Mouse (Mus musculus): ENCODE results near the gene Rnf151.

Rnf151 gene

DNA sequence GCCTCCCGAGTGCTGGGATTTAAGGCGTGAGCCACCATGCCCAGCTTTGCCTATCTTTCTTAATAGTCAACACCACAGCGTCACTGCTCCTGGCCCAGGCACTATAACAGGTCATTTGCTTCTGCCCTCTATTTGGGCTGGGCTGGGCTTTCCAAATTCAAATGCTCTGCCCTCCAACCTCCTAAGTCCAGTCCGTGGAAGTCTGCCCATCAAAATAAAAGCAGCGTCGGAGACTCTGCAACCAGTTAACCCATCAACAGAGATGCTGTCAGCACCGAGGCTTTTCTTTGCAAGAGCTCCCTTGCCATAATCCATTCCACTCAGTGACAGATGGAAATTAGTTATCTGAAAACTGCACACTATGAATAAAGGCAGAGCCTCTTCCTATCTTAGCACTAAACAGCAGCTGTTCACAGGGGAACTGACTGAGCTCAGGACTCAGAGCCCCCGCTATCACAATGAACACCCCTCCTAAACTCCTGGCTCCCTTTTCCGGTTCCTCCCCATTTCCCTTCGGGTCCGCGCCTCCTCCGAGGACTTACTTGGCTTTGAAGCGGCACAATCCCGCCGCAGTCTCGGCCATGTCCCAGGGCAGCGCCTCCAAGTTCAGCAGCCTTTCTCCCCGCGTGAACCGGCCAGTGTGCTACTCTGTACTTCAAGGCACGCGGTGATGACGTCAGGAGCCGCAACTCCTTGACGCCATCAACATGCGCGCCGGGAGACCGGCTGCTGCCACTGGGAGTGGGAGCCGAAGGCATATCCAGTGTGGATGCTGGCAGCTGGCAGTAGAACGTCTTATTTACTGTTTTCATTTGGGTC, 10.7 kb downstream of the Rnf151 start, which contains the start of gene Tbl3:
Tbl3 (minus strand) TSS at position 679 of the 819 bp plus-strand sequence.
- peak; percentile 93 to 98 for DNase-seq (ENCODE audit: inconsistent age in 2 of 2, low spot score in 1 of 2)

DNA sequence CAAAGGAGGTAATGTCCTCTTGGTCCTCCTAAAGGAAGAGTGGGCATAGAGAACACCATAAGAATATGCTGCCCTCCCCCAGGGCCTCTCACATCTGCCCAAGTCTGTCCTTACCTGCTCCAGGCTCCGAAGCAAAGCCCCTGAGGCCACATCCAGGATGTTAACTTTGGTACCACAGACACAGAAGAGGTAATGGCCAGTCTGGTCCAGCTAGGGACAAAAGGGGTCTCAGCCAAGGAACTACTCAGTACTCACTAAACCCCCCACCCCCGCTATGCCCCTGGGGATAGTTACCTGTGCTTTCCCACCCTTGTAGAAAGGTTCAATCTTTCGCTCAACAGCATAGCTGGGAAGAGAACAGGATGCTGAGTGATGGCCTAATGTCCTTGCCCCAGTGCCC, 12.0 kb downstream of the Rnf151 start:
- DNase-seq (ENCODE audit: inconsistent age in 2 of 2, low spot score in 1 of 2), result no peak

DNA sequence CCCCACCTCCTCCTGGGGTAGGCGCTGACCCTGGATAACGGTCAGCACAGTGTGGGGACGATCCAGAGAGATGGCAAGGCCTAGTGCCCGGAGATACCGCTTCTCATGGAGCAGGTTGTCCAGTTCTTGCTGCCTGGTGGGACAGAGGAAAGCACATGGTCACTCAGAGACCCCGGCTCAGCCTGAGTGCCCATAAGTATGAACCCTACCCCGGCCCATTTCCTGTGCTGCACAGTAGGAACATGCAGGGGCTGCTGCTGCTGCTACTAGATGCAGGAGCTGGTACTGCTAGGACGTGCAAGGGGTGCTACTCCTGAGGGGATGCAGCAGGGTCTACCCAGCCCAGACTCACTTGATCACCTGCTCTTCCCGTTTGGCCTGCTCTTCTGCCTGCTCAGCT, 16.6 kb downstream of the Rnf151 start:
- no peak for DNase-seq (ENCODE audit: inconsistent age in 2 of 2, low spot score in 1 of 2)

DNA sequence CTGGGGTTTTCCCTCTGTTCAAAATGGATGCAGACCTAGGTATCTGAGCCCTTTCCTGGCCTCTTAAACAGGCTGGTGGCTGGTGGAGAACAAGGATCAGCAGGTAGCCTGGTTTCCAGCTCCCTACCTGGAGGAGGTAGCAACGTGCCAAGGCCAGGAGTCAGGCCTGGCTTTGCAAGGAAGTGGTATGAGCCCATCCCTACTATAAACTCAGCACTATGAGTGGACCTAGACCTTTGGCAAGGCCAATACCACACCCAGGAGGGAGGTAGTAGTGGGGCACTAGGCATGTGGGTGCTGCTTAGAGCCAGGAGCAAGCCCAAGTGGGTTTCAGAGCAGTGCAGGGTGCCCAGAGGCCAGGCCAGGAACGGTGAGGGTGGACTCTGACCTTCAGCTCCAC, 18.4 kb downstream of the Rnf151 start:
- DNase-seq (ENCODE audit: inconsistent age in 2 of 2, low spot score in 1 of 2), result peak in 1 of 2 experiments; percentile 52

DNA sequence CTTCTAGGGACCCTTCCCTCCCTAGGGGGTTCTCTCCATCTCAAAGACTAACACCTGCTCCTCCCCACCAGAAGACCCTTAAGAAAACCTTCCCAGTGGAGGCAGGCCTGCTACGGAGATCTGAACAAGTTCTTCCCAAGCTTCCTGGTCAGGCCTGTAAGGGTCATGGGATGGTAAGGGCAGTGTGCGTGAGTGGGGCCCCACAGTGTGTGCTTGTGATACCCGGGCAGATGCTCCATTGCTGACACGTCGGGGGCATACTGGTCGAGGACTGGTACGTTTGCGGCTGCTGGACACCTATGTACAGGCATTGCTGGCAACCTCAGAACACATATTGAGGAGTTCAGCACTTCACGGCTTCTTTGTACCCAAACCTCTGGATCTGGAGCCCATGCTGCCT, 19.1 kb downstream of the Rnf151 start:
- no peak for DNase-seq (ENCODE audit: inconsistent age in 2 of 2, low spot score in 1 of 2)

DNA sequence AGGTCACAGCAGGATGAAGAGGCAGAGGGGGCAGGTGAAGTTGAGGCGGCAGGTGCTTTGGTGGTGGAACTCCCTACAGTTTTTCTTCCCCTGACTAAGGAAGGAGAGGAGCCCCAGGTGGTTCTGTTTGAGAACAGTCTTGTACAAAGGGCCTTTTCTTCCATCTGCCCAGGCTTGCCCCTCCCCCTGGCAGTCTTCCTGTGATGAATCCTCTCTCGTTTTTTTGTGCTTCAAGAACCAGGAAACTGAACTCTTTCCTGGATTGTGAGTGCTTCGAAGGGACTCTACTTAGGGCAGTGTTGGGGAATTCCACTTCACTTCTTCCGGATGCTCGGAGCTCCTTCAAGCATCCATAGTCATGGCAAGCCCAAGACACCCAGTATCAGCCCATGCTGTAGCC, 19.9 kb downstream of the Rnf151 start:
- no peak for DNase-seq (ENCODE audit: inconsistent age in 2 of 2, low spot score in 1 of 2)

DNA sequence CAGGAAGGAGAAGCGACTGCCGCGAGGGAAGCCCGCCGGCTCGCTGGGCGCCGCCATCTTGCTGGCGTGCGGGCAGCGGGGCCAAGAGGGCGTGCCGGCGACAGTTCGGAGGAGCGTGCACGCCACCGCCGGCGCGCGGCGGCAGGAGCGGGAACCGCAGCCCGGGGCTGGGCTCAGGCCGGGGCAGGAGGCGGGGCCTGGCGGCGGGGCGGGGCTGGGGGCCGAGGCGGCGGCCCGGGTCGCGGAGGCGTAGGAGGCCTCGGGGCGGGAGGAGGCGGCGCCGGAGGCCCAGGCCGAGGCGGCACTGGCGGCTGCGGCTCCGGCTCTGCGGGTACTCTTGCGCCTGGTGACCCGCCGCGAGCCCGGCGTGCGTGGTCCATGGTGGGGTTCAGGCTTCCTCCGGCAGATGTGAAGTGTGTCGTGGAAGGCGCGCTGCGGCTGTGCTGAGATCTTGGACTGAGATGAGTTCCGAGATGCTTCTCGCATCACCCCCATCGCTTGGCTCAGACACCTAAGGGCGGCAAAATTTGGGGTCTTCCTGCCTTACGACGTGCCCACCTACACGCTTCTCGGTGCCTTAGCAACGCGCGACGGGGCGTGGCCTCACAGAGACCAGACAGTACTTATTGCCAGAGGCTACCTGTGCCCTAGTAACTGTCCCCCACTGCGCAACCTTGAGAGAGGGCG, 21.7 kb downstream of the Rnf151 start, which contains the start of the genes Gfer and Noxo1:
Gfer (minus strand) TSS at position 146 of the 687 bp plus-strand sequence.
Noxo1 (plus strand) TSS at position 224 of the 687 bp plus-strand sequence.
- peak; percentile 93 to 97 for DNase-seq (ENCODE audit: inconsistent age in 2 of 2, low spot score in 1 of 2)

DNA sequence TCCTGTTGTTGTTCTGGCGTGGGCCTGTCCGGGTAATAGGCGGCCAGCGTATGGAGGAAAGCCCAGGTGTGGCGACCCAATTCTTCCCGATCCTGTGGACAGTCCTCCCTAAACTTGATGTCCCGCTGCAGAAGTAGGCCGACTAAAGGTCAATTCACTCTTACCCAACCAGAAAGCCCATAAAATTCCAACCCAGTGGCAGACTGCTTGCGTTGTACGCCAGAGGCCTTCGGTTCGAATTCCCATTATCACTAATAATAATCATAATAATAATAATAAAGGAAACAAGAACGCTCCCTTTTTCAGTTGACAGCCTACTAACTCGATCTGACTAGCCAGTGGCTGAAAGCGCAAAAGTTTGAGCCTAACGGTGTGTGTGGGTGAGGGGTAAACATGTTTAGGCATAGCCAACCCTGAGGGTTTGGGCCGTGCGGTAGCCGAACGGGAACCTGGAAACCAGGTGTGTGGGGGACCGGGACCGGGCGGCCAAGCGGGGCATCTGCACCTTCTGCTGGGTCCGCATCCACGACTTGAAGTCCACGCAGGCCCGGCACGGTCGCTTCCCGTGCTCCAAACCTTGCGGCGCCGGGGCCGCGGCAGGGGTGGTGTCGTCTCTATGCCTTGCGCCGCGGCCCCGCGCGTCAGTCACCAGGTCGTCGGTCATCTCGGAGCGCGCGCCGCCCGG, 22.4 kb downstream of the Rnf151 start:
- peak in 1 of 2 experiments; percentile 68 for DNase-seq (ENCODE audit: inconsistent age in 2 of 2, low spot score in 1 of 2)

DNA sequence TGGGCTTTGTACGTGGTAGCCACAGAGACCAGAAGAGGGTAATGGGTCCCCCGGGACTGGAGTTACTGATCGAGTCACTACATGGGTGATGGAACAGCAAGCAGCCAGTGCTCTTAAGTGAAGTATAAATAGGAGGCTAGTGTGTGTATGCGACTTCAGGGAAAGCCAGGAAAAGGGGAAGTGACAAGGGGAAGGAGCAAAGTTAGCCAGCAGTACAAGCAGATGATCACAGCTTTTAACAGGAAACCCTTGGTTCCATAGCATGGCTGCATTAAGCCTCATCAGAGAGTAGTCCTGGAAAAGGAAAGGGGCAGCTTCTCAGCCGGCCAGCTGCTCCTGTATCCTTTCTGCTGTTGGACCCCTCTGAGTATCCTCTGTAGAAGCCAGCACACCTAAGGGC, 25.5 kb downstream of the Rnf151 start:
- no peak for DNase-seq (ENCODE audit: inconsistent age in 2 of 2, low spot score in 1 of 2)

DNA sequence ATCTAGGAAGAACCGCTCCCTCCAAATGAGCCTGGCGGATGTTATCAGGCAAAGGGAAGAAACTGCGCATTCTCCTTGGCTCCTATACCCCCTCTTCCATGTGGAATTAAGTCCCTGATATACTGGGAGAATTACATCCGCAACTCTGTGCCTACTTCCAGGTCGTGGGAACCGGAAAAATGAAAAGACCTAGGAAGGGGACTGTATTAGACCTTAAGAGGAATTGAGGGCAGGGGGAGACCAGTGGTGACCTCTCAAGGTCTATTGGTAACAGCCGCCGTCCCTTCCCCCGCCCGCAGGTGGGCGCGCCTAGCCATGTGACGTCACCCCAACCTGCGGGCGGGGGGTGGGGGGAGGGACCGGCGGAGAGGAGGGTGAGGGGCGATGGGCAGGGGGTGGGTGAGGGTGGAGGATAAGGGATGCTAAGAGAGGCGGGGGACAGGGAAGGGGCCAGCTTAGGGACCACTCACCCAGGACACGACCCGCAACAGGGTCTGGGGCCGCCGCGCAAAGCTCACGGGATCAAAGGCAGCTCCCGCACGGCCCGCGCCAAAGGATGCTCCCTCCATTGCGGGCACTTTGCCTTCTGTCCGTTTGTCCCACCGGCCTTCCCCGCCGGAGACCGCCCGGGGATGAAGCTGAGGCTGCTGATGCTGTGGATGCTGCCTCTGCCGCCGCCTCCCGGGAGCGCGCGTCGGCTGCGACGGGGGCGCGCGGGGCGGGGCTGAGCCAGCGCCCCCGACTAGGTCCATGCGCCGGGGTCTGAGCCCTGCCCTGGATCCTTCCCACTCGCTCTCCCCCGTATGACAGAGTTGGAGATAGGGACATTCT, 28.4 kb downstream of the Rnf151 start, which contains the start of gene Syngr3:
Syngr3 (minus strand) TSS at position 705 of the 831 bp plus-strand sequence.
- DNase-seq (ENCODE audit: inconsistent age in 2 of 2, low spot score in 1 of 2), result no peak

DNA sequence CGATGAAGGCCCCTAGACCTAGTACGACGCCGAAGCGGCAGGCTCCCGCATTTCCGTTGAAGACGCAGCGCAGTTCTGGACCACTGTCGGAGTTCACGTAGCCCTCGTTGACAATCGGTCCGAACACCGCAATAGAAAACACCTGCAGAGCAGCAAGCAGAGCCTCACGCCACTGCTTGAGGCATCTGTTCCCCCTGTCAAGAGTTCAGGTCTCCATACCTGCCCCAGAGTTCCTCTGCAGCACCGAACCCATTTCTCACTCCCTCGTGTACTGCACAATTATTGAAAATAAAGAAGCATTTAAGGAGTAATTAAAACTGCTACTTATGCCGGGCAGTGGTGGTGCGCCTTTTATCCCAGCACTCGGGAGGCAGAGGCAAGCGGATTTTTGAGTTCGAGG, 30.3 kb downstream of the Rnf151 start:
- DNase-seq (ENCODE audit: inconsistent age in 2 of 2, low spot score in 1 of 2), result no peak

DNA sequence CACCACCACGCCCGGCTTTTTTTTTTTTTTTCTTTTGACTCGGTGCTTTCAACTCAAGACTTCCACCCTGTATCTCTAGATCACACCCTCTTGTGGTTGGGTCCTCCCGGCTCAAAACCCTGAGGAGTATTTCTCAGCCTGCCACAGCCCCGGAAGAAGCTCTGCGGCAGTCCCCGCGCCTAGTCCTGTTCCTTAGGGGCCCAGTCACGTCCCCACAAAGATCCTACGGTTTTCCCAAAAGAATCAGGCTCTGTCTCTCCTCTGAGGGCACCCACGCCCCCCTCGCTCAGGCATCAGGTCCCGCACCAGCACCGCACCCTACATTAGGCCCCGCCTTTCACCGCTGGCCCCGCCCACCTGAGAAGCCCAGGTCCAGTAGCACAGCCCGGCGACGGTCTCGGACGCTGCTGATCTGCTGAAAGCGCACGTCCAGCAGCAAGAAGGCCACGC, 30.7 kb downstream of the Rnf151 start:
- peak; percentile 70 to 84 for DNase-seq (ENCODE audit: inconsistent age in 2 of 2, low spot score in 1 of 2)

DNA sequence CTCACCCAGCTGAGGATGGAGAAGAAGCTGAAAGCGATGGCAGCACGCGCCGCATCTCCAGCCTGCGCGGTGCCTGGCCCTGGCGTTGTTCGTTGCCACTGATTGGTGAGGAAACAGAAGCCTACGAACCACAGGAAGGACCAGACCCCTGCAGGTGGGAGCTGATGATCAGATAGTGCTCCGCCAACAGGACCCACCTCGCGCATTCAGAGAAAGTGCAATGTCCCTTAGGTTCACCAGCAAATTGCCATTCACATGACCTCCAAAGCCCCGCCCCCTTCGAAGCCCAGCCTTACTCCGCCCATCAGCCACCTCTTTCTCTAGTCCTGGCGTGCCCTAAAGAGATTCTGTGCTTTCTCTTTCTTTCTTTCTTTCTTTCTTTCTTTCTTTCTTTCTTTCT, 31.3 kb downstream of the Rnf151 start:
- peak in 1 of 2 experiments; percentile 33 for DNase-seq (ENCODE audit: inconsistent age in 2 of 2, low spot score in 1 of 2)

DNA sequence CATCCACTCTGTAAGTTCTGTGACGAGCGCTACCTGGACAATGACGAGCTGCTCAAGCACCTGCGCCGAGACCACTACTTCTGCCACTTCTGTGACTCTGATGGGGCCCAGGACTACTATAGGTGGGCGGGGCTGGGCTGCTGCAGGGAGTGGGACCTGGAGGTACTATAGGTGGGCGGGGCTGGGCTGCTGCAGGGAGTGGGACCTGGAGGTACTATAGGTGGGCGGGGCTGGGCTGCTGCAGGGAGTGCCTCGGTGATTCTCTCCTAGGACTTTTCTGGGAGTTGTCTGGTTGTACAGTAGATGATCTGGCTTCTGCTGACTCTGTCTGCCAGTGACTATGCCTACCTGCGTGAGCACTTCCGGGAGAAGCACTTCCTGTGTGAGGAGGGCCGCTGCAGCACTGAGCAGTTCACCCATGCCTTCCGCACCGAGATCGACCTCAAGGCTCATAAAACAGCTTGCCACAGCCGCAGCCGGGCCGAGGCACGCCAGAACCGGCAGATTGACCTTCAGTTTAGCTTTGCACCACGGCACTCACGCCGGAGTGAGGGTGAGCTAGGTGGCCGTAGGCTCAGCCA, 40.3 kb downstream of the Rnf151 start:
- DNase-seq (ENCODE audit: inconsistent age in 2 of 2, low spot score in 1 of 2), result no peak

DNA sequence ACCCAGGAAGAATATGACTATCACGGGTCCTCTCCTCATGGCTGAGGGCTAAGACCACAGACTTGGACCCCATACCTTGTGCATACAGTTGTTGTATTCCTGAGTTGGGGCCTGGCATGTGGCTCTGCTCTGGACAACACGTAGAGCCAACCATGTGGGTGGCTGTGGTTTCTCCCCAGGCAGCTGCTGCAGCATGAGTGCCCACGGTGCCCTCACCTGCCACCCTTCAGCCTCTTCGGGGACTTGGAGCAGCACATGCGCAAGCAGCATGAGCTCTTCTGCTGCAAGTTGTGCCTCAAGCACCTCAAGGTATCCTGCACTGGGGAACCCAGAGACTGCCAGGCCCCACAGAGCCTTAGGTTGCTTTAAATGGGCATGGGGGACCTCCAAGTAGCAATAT, 41.0 kb downstream of the Rnf151 start:
- no peak for DNase-seq (ENCODE audit: inconsistent age in 2 of 2, low spot score in 1 of 2)

DNA sequence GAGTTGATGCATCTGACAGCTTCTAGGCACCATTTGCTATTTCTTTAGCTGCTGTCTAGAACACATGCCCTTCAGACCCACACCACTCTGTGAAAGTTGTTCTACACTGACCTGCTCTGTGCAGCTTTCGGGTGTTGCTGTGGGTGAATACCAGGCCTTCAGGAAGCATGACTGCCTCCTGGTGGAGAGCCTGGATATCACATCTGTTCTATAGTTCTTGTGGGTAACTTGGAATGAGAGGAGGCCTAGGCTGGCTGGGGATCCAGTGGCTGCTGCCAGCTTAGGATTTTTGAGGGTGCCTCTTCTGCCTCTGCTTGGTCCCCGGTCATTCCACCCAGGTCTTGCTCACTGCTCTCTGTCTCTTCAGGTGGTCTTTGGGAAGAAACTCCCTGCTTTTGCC, 41.7 kb downstream of the Rnf151 start:
- peak in 1 of 2 experiments; percentile 79 for DNase-seq (ENCODE audit: inconsistent age in 2 of 2, low spot score in 1 of 2)

DNA sequence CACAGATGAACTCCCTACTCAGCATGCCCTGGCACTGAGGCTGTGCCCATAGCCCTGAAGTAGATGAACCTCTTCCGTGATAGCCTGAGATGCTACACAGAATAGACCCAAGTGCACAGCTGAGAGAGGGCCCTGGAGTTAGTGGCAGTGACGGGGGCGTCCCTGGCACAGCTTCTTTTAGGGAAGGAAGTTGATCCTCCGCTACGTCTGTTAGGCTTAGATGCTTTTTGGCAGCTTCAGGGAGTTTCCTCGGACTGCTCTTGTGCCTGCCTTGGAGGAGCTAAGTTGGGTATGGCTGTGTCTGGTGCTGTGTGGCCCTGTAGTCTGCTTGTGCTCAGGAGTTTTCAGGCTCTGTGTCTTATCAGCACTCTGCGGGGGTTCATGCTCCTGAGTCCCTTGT, 43.6 kb downstream of the Rnf151 start:
- DNase-seq (ENCODE audit: inconsistent age in 2 of 2, low spot score in 1 of 2), result no peak

DNA sequence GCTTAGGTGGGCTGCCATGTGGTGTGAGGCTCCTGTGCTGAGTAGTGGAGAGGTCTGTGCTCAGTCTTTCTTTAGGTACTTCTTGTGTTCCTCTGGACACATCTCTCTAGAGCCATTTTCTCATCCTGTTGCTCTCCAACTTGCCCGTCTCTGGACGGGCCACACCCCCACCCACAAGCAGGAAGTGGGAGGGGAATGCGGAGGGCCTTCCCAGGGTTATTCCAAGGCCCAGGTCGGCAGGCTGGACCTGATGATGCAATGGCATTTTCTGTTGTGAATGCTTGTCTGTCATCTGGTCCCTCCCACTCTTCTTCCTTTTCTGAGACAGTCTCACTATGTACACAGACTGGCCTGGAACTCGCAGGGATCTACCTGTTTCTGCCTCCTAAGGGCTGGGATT, 45.7 kb downstream of the Rnf151 start:
- DNase-seq (ENCODE audit: inconsistent age in 2 of 2, low spot score in 1 of 2), result peak; percentile 76 to 90

DNA sequence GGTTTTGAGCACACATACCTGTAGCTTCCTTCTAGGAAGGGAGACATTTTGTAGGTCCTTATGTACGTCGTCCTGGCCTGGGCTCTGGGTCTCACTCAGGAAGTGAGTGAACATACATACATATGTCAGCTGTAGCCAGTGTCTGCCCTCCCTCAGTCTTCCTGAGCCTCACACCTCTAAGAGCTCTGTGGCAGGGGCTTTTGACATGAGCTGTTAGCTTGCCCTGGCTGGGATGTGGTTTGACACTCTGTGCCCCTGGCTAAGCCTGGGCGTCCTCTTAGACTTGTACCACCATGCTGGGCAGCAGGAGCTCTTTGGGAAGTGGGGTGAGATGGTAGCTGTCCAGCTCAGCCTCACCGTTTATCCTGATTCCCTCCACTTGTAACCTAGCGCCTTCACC, 46.5 kb downstream of the Rnf151 start:
- no peak for DNase-seq (ENCODE audit: inconsistent age in 2 of 2, low spot score in 1 of 2)

DNA sequence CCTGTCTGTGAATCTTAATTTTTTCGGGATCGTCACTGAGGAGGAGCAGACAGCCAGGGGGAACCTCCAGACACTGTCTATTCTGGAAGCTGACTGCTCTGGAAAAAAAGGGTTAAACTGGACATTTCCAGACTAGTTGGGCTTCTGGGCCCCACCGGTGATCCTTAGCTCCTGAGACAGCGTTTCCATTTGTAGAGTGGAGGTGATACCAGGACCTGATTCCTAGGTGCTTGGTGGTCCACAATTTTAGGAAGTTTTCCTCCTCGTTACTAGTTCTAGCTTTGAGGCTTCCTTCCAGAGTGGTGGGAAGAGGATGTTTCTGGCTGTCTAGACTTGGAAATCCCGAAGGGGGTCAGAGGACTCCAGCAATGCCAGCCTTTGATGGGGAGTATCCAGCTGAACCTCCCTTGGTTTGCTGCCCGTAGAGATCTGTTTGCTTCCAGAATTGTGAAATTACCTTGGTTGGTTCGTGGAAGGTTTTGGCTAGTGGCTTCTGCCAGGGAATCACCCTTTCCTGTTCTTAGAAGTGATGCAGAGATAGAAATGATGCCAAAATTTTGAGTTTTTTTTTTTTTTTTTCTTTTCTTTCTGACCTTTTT, 47.5 kb downstream of the Rnf151 start:
- peak in 1 of 2 experiments; percentile 63 for DNase-seq (ENCODE audit: inconsistent age in 2 of 2, low spot score in 1 of 2)
